Mouse (Mus musculus): ENCODE results near the gene Rbfox1.

Gene Rbfox1

DNA sequence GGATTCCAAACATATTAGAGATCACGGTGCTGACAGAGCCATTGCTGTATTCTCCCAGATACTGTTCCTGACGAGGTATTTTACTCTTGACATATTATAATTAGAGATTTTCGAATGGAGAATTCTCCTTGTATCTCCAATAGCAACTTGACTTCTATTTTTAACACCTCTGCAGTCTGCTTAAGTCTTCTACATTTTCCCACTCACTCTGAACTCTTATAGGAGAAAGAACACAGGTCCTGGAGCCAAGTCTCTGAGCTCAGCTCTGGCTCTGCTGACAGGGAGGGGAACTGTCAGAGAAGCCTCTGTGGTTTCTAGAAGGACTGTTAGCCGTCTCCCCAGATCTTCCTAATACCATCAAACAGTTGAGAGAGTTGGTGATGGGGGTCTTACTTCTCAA, 1344.1 kb downstream of the Rbfox1 start:
- DNase-seq (ENCODE audit: low spot score) = no peak

DNA sequence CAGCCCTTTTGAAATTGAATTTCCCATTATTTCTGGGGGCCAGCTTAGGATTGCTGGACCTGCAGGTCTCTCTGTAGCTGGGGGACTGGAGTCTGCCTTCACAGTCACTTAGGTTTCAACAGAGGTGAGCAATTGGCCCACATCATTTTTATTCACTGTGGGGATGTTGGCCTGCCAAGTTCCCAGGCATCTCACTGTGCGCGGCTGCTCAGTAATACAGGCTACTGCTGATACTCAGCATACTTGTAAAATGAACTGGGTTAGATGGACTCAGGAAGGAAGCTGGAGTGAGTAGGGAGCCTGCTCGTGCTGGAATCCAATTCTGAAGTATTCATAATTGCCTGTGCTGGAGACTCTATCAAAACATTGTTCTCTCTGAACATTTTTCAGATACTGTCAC, 1356.5 kb downstream of the Rbfox1 start:
- DNase-seq (ENCODE audit: low spot score) = no peak

DNA sequence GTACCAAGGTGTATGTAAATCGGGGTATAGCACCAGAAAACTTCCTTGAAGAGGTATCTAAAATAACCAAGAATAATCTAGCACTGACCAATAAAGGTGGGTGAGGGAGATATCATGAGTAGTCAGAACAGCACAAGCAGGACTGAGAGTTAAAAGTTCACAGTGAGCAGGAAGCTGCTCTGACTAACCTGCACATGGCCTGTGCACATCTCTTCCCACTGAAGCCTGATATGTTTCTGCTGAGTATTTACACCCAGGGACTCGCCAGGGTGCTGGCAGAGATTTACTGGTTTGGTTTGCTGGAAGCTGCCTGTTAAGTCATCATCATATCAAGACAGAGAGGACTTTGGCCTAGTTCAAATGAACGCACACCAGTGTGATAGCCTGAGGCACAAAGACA, 1357.3 kb downstream of the Rbfox1 start:
- DNase-seq (ENCODE audit: low spot score) = no peak

DNA sequence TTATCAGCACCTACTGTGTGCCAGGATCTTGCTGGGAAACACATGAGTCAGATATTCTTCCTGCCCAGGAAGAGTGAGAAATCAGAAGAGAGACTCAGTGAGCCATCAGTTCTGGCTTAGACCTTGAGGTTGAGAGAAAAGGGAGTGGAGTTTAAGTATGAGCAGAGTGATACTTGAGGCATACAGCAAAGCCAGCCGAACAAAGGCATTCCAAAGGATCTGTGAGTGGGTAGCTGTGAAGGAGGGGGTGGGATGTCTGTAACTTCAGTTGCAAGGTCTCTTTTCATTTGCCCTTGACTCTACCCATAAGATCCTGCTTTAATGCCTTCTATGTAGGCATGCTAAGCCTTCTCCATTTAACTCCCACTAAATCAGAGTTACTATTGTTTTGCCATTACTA, 1359.2 kb downstream of the Rbfox1 start:
- no peak for DNase-seq (ENCODE audit: low spot score)

DNA sequence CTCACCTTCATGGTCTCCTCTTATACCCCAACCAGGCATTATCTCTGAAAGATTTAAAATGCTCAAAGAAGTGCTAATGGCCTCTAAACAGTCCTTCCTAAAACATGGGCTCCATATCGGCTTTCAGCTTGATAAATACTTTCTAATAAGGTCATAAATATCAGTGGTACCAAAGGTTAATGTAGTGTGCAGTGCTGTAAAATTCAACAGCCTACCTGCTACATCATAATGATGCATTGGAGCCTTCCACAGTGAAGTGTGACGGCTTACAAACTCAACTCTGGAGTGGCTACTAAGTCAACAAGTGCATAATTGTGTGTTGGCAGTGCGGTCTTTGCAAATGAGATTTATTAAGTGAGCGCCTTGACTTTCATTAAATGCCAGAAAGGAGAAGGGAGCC, 1366.5 kb downstream of the Rbfox1 start:
- no peak for DNase-seq (ENCODE audit: low spot score)

DNA sequence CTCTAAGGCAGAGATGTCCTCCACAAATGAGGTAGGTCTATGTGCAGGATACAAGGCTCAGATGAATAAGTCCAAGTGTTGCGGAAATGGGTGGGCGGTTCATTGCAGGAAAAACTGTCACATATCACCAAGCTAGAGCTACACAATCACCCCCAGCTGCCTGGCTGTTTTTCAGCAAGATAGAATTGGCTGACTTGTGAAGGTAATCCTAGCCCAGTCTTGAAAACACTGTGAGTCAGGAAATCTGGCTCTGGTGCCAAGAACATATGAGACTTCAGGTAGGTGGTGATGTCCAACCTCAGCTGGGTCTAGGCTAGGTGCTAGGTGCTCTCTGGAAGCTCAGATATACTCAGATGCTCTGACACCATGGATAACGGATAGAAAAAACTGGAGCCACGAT, 1372.2 kb downstream of the Rbfox1 start:
- DNase-seq (ENCODE audit: low spot score) = no peak

DNA sequence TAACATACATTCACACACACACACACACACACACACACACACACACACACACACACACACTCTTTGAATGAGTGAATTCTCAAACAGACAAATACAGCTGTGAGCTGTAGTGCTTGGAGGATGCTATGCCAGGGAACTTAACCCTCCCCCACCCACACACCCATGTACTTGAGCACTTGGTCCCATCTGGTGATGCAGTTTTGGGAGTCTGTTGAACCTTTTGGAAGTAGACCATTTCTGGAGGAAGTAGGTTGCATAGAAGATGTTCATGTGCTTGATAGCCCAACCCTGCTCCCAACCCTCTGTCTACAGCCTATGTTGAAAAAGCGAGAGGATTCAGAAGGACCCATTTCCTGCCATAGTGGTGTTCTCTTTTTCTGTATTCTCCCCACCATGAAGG, 1378.1 kb downstream of the Rbfox1 start:
- DNase-seq (ENCODE audit: low spot score) = no peak

DNA sequence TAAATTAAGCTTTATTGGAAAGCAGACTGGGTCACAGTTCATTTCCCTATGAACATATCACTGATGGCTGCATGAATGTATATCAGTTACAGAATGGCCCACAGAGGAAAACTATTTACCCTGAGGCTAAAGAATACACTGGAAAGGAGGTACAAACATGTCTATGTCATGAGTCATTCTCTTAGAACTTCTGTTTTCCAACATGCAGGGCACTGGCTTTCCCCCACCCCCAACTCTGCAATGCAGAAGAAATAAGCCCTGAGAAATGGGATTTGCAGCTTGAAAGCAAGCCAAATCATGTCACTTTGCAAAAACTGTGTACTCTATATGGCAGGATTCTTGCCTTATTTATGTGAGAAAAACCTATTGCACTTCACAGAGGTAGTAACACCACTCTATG, 1380.6 kb downstream of the Rbfox1 start:
- no peak for DNase-seq (ENCODE audit: low spot score)

DNA sequence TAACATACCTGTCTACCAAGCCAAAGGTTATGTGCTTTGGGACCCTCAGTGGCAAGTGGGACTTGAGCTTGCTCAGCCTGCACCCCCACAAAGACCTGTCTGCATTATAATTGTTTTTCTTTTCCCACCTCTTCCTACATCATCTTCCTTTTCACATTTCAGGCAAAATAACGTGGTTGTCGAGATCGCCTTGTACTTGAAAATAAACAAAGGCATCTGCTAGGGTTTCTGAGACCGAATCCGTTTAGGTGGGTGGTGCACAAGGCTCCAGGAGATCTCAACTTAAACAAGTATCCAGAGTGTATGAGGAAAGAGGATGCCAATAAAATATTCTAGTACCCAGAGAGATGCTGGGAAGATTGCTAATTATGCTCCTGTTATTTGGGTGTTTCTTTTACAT, 1390.3 kb downstream of the Rbfox1 start:
- no peak for DNase-seq (ENCODE audit: low spot score)

DNA sequence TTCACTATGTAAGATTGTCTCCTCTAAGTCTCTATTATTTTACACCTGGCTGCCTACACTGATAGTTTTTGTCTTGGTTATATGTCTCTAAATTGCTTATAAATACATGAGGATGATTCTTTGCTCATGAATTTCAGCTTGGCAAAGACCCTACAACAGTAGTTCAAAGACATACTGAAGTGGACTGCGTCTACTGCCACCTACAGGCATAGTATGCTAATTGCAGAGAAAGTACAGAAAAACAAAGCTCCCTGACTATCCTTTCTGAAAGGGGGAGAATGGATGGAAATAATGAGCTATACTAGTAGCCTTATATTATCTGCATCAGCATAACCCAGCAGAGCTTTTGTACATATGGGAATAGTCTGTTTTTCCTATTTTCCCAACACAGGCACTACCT, 1390.7 kb downstream of the Rbfox1 start:
- no peak for DNase-seq (ENCODE audit: low spot score)

DNA sequence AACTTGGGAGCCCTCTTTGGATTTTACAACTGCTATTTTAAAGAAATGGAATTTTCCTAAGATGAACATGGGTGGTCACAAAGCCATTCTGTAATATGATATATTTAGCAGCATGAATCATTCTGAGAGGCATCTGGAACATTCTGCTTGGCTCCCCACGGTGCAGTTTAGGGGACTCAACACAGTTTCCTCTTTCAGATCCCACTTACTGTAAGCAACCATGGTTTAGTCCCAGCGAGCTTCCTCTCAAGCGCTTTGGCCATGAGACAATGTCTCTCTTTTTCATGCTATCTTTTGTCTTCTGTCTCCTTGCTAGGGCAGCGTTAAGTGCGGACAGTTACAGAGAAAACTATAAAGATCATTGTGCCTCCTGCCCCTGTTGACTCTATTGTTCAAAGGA, 1394.4 kb downstream of the Rbfox1 start:
- no peak for DNase-seq (ENCODE audit: low spot score)

DNA sequence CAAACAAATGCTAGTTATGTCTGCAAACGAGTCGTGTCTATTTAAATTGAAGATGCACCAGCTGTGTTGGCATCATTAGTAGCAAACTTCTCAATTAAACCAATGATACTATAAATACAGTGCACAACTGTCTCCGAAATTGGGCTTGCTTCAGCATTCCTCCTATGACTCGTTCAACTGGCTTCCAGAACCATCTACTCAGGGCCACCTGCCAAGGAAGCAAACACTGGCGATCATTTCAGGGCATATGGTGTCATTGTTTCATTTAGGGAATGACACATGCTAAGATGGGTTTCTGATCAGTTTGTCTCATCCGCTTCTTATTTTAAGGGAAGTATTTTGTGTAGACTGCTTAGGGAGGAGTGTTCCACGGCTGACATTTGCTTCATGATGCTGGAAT, 1397.1 kb downstream of the Rbfox1 start:
- DNase-seq (ENCODE audit: low spot score) = no peak

DNA sequence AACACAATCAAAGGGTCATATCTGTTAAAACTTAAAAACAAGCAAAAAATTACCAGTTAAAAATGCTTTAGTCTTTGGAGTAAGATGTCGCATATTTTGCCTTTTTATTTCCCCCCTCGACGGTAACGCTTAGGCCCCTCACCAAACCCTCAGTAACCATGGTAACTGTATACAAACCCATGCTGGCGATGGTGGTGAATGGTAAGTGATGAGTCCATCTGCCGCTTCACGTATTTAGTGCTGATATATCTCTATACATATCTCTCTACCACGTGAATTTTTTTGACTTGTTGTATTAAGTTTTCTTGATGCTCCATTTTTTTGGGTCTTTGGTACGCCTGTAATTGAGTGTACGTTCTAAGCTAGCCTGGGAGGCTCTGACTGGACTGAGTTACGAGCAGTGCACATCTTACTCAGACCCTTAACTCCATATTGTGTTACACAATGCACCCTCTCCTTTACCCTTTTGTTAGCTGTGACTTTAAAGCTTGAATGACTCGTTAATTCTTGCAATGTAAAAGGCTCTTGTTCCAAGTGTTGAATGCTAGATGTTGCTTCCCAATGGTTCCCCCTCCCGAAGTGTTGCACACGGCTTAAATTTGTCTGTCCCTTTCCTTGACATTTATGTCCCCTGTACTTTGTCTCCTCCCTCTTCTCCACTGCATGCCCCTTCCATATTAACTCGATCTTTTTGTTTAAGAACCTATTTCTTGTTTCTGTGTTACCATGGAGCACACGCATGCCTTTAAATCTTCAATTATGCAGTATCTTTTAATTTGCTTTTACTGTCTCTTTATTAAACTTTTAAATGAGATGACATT, 1408.0 kb downstream of the Rbfox1 start:
- DNase-seq (ENCODE audit: low spot score) = no peak

DNA sequence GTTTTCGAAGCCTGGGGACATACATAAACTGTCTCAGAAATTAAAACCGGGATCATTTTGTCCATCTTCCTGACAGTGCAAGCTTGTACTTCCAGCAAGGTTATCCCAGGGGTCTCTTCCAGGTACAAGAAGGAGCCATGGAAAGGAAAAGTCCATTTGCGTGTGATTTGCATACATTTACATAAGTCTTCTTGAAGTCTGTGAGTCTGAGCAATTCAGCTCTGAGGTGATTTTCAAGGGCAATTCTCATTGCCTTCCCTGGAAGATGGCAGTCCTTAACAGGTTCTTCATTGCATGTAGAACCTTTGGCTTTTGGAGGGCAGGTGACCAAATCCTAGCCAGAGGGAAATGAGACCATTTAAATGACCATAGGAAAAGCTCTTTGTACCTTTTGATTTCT, 1417.3 kb downstream of the Rbfox1 start:
- no peak for DNase-seq (ENCODE audit: low spot score)

DNA sequence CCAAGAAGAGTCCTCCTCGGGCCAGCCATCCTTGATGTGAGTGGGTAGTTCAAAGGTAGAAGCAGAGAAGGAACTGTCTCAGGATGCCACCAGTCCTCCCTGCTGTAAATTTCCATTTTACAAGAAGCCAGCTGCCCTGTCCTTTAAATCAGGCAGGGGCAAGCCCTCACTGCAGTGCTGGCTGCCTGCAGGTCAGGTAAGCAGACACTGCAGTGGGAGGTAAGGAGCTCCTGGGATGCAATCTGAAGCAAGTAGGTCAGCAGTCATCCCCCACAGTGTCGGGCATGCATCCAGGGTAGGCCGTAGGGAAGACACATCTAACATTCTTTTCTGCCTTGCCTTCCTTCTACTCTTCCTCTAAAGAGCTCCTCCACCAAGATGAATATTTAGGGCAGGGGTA, 1444.0 kb downstream of the Rbfox1 start:
- no peak for DNase-seq (ENCODE audit: low spot score)

DNA sequence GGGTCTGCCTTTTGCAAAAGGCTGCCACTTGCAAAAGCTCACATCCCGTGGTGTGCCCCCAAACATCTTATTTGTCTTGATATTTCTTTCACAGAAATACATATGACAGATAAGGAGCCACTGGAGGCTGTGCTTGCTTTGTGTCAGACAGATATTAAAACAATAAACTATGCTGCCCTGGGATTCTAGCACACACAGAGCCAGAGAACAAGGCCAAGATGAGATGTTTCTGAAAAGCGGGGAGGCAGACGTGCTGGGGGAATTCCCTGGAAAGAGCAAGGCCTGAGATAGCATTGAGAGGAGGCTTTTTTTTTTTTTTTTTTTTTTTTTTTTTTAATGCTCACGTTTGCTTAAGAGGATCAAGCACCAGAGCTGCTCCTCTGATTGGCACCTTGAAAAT, 1456.0 kb downstream of the Rbfox1 start:
- DNase-seq (ENCODE audit: low spot score) = no peak

DNA sequence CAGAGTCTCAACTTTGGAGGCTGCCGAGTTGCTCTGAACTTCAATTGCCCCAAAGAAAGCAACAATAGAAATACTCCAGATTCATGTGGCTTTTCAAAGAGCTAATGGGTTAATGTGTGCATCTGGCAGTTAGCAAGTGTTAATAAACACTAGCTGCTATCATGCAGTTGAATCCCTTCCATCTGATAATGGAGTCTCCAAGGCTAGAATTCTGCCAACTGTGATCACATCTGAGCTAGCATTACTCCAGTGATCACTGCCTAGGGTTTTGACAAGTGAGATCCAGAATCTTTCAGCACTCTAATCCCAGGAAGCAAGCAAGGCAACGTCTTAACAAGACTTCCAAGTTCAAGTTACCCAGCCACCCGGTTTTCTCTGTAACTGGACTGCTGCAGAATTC, 1460.1 kb downstream of the Rbfox1 start:
- no peak for DNase-seq (ENCODE audit: low spot score)

DNA sequence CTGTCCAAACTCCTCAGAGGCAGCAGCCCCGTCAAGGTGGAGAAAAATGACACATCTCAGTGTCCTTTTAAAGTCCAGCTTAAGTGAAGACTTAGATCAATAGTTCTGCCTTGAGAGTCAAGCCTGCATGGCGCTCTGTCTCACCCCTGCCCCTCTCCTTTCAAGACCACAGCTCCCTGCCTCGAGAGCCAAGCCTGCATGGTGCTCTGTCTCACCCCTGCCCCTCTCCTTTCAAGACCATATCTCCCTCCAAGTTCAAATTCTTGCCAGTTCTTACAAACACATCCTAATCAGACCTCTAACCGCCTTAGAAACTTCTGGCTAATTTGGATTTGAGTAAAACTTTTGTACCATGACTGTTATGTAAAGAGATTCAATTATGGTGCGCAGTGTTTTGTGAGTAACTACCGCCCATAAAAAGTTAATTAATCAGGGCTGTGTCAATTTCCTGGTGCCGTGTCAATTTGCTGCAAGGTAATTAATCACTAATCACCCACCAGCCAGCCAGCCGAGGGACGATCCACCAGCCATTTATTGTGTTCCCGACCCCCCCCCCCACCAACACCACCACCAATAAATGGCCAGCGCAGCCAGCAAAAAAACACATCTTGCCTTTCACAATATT, 1461.0 kb downstream of the Rbfox1 start:
- no peak for DNase-seq (ENCODE audit: low spot score)

DNA sequence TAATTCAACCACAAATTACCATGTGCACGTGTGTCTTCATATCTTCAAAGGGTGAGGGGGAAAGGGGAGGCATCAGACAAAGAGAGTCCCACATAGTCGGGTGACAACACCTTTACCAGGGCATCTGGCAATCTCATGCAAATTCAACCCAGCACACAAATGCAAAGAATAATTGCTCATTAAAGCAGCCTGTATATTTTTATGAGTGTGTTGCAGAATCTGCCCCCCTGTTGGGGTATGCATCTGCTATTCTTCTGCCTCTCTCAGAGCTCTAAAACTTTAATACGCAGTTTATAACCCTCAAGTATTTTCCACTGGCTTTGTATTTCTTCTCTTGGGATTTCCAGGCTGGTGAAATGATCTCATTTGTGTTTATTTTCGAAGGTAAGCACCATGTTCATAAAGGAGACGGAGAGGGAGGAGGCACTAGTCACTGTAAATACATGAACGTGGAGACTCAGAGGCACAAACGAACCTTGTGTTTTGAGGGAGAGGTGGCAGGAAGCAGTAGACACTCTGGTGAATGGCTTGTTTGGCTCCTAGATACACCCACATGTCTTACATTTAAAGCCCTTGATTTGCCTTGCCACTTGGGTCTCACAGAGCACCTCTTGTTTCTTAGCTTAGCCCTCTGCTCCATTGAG, 1462.5 kb downstream of the Rbfox1 start:
- no peak for DNase-seq (ENCODE audit: low spot score)

DNA sequence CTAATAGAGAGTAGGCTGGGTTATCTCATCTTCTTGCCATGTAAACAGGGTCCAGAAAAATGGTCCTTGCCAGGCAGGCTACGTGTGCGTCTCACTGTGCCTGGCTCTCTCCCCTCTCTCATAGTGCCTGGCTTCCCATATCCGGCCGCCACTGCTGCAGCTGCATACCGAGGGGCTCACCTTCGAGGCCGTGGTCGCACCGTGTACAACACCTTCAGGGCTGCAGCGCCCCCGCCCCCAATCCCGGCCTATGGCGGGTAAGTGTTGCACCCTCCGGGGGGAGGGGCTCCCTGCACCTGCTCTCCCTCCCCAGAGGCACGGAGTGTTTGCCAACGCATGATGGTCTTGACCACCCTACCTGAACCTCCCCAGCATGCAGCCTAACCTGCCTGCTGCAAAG, 1467.7 kb downstream of the Rbfox1 start:
- DNase-seq (ENCODE audit: low spot score) = no peak

DNA sequence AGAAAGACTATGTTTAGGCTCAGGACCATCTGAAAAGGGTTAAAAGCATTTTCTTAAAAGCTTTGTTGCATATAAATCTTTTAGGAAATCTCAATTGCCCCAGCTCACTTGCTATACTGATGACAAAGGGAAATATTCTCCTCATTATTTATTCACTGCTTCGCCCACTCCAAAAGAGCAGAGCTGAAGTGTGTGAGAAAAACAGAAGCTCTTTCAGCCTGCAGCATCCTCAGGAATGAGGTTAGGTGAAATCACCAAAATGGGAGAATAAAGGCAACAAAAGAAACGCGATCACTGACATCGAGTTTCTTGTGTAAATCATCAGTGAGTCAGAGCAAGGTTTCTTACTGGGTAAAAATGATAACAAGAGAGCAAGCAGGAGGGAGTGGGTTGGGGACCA, 1469.0 kb downstream of the Rbfox1 start:
- DNase-seq (ENCODE audit: low spot score) = no peak

DNA sequence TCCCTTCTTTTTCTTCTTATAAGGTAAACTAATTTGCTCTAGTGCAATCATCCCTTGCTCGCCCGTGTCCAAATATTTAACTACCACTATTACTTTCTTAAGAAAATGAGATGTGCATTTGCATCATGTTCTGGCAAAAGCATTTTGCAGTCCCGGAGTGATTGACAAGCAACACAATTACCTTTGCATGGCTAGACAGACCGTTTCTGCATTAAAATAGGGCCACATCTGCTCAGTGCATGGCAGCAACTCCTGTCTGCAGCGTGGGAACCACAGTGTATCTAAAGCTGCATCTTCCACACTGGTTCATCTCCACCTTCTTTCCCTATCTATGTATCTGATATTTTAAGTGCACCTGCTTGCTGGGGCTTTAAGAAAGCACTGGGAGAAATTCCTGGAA, 1473.9 kb downstream of the Rbfox1 start:
- DNase-seq (ENCODE audit: low spot score) = no peak

DNA sequence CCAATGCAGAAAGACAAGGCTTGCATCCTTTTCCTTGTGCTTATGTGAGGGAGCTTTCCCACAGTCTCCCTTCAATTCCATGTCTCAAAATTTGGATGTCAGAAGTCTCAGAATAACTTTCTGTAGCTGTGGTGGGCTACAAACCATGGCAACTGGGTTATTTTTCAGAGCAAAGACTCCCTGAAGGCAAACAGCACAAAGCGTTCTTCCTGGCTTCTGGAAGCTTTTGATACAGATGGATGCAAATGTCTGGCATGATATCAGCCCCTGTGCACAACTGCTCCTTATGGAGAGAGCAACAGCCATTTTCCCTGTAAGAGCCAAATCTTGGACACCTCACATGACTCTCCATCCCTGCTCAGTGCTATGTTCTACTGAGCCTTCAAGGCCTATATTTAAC, 1475.6 kb downstream of the Rbfox1 start:
- DNase-seq (ENCODE audit: low spot score) = no peak

DNA sequence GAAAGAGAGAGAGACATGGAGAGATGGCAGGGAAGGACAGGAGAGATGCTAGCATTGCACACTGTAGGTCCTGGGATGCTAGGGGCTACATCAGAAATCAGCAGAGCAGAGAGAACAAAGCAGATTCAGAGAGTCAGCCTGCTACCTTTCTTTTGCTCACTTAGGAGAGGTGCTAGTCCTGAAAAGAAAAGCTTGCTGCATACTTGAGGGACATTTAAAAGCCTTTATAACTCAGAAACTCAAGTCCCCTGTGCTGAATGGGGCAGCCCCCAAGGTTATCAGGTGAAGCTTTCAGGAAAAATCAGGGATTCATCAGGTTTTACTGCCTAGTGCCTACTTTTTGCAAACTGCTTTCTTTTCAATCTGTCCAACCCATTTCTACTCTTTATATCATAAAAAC, 1480.7 kb downstream of the Rbfox1 start:
- DNase-seq (ENCODE audit: low spot score) = no peak

Data from ovary, postnatal 10 days (tissue).